ENCODE assay signal across 8 mouse cellular contexts in genomic region chr17:80982412-80982787, GRCm38 (mm10). TPM values are rescaled to one million over a fixed set of nuclear protein-coding genes. Genes with fewer than 3 reads are reported as not detected.
DNase-seq lines count a peak whose midpoint lies in the region; ATAC-seq and TF ChIP-seq lines count a peak whose summit lies in the region.

No protein-coding gene starts in this region.

- no peaks in the 10 kb centered on the region for H3K36me3 ChIP-seq in spleen, adult 2 months (ENCODE audit: control insufficient read depth, insufficient read depth, low read length)
- no peaks in the 10 kb centered on the region for H3K36me3 ChIP-seq in intestine, embryonic 15.5 days

- no peak overlapping the region for H3K9ac ChIP-seq in intestine, embryonic 15.5 days

- no peak for TF ChIP-seq POLR2A in spleen, adult 2 months (IDR thresholded peaks at IDR 0.05; ENCODE audit: low read depth, low read length)

- H3K27ac ChIP-seq in spleen, adult 2 months (ENCODE audit: insufficient read depth, low read length), result no peak overlapping the region
- no peak overlapping the region for H3K27ac ChIP-seq in intestine, embryonic 15.5 days

- H3K9me3 ChIP-seq in intestine, embryonic 15.5 days, result no peaks in the 10 kb centered on the region

- peak in 1 of 2 experiments; percentile 9 for DNase-seq in spleen, adult 2 months (ENCODE audit: low read depth in 1 of 2, low spot score in 2 of 2)
- DNase-seq in spleen, adult 12 weeks (ENCODE audit: low spot score), result no peak
- DNase-seq in embryo, embryonic 10 days (ENCODE audit: low spot score), result peak; percentile 84
- peak; percentile 29 for DNase-seq in gastrocnemius, postnatal 25 days
- peak; percentile 79 to 96 for DNase-seq in left cerebral cortex, adult 9 months (ENCODE audit: low spot score in 2 of 2)
- peak; percentile 85 for DNase-seq in mesoderm, embryonic 11.5 days (ENCODE audit: low read depth, low spot score)
- peak; percentile 79 to 86 for DNase-seq in right cerebral cortex, postnatal 36 days (ENCODE audit: low spot score in 2 of 2)

- TF ChIP-seq CTCF in spleen, adult 2 months (IDR thresholded peaks at IDR 0.05; ENCODE audit: extremely low read depth, insufficient read depth, insufficient read length, insufficient replicate concordance), result peak; percentile 29; the same call in 1 of the 2 replicates

- H3K27me3 ChIP-seq in spleen, adult 2 months (ENCODE audit: control insufficient read depth, insufficient read depth, low read length), result no peaks in the 10 kb centered on the region; the same call in 1 of the 2 replicates
- no peaks in the 10 kb centered on the region for H3K27me3 ChIP-seq in intestine, embryonic 15.5 days (replicated peaks)

- peak; percentile 72; the same call in 1 of the 2 replicates for ATAC-seq in intestine, embryonic 15.5 days

- no peak overlapping the region for H3K4me3 ChIP-seq in spleen, adult 2 months (ENCODE audit: extremely low read depth, insufficient read depth, insufficient read length)
- H3K4me3 ChIP-seq in intestine, embryonic 15.5 days (replicated peaks), result no peak overlapping the region

- WGBS in spleen, adult 2 months, result 10% methylated on average over 8 of the region's 8 CpGs
- 10% methylated on average over 8 of the region's 8 CpGs for WGBS in intestine, embryonic 15.5 days

- H3K4me1 ChIP-seq in spleen, adult 2 months (ENCODE audit: control insufficient read depth, insufficient read depth, insufficient read length), result no peaks in the 10 kb centered on the region
- peaks cover 3% of the 10 kb centered on the region; the same call in 1 of the 2 replicates for H3K4me1 ChIP-seq in intestine, embryonic 15.5 days (replicated peaks)

- no peak overlapping the region for H3K4me2 ChIP-seq in intestine, embryonic 15.5 days (replicated peaks)

RNA-seq across cellular contexts. Expression of gene Tmem178, which starts 38.0 kb away (rescaled TPM):
- 0.56 and 0.61 TPM in 2 replicates for polyA plus RNA-seq in spleen, adult 2 months (2012; rRNA removed)
- total RNA-seq in gastrocnemius, postnatal 25 days (2021), result under 1 TPM; 0.20 to 0.27 TPM
- polyA plus RNA-seq in intestine, embryonic 15.5 days (2015; fragmentation: Nextera tagmentation; extraction: Ambion mirVana), result 2.6 and 3.4 TPM in 2 replicates
